Mouse (Mus musculus) spleen, postnatal 36 days (tissue): Measurements from ENCODE around the gene Spryd4.
"Not testable (repeated sequence)": the region's sequence is repeated elsewhere in the genome, so short reads cannot be mapped to it uniquely, and the experiment has no call there.

Source experiments
- DNase-seq, 2 experiments: peaks; one replicate each; pipeline ENCODE4 v3.0.0; 2022; ENCODE audit warnings: low spot score in 2 of 2, mixed read lengths in 1 of 2

Gene Spryd4

DNA sequence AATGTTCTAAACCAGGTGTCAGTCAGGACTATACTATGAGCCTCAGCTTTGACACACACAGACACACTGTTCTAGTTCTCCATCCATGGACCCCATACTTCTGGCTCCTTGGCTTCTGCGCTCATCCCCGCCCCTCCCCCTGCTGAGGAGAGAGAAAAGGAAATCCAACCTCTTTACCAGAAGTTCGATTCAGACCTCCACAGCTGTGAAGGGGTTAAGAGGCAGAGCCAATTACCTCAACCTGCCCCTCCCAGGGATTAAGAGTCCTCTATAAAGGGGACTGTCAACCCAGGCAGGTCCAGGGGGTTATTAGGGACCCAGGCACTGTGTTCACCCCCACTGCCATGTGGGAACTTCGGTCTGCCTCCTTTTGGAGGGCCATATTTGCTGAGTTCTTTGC, 13.9 kb upstream of the Spryd4 start, which contains the start of gene Mip:
Gene Mip, plus strand, starts transcription at position 301 of the 400 bp plus-strand sequence.
- no peak for DNase-seq

DNA sequence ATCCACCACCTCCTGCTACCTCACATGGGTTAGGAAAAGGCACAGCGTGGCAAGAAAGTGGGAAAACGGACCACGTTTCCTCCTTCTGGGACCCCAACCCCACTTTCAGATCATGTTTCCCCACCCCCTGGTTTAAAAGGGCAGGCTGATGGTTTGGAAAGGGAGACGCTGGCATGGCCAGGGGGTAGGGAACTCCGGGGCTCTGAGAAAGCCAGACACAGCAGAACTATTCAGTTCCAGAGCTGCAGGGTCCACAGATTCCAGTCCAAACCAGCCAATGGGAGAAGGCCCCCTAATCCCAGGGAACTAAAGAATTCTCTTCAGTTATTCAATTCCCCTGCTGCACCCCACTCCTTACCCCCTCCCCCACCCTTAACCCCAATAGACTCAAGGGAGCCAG, 13.5 kb upstream of the Spryd4 start:
- no peak for DNase-seq

DNA sequence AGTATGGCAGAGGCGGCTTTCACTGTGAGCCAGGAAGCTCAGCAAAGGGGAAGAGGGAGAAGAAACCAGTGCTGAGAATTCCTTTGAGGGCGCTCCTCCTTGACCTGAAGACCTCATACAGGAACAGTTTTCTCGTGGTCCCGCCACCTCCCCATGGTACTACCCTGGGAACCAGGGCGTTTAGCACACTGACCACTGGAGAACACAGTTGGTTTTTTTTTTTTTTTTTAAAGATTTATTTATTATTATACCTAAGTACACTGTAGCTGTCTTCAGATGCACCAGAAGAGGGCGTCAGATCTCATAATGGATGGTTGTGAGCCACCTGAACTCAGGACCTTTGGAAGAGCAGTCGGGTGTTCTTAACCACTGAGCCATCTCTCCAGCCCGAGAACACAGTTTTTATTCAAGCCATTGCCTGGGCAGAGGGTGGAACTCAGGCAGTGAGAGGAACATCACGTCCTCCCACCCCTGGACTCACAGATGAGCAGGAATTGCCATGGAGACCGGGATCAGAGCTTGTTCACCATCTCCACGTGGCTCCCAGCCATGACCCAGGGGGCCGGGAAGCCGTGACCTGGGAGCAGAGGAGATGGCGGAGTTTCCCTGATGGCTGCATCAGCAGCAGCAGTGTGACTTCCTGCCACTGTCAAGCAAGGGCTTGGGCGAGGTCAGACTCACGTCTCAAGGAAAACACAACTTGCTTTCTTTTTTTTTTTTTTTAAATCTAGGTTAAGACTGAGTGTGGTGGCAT, 10.1 kb upstream of the Spryd4 start:
- no peak for DNase-seq

DNA sequence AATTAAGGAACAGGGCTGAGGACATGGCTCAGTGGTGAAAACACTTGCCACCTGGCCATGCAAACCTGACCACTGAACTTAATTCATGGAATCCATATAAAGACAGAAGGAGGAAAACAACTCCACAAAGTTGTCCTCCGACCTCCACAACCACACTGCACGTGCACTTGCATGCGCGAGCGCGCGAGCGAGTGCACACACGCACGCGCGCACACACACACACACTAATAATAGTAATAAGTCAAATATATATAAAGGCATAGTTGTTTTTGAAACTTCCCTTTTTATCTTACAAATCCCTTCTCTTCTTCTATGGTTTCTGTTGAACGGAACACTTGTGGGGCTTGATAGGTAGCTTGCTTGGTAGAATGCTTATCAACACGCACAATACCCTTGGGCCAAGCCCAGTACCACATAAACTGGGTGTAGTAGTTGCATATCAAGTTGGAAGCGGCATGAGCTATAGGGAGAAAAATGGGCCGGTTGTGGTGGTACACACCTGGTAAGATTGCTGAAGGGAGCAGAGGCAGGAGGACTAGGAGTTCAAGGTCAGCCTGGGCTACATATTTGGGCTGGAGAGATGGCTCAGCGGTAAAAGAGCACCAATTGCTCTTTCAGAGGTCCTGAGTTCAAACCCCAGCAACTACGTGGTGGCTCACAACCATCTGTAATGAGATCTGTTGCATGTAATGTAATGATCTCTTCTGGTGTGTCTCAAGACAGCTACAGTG, 6.9 kb upstream of the Spryd4 start:
- no peak for DNase-seq

DNA sequence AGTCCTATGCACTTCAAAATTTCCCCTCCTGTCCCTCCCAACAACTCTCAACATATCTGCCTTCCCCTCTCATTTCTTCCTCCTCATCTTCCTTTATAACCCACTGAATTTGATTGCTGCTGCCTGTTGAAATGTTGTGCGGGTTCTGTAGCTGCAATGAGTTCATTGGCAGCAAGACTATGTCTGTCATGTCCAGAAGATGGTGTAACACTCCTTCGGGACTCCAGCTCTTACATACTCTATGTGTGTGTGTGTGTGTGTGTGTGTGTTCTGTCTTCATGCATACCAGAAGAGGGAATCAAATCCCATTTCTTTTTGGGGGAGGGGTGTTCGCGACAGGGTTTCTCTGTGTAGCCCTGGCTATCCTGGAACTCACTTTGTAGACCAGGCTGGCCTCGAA, 3.4 kb upstream of the Spryd4 start:
- DNase-seq: no peak

DNA sequence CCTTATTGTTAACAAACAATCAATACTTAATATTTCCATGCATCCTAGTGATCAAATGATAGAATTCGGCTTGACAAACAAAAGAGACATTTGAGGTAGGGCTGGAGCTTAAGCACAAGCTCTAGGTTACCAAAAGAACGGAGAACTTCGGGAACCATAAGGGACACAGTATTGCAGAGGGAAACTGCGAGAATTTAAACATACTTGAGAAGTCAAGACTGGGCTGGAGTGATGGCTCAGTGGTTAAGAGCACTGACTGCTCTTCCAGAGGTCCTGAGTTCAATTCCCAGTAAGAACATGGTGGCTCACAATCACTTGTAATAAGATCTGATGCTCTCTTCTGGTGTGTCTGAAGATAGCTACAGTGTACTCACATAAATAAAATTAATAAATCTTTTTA, 2.5 kb upstream of the Spryd4 start:
- DNase-seq: not testable (repeated sequence)

DNA sequence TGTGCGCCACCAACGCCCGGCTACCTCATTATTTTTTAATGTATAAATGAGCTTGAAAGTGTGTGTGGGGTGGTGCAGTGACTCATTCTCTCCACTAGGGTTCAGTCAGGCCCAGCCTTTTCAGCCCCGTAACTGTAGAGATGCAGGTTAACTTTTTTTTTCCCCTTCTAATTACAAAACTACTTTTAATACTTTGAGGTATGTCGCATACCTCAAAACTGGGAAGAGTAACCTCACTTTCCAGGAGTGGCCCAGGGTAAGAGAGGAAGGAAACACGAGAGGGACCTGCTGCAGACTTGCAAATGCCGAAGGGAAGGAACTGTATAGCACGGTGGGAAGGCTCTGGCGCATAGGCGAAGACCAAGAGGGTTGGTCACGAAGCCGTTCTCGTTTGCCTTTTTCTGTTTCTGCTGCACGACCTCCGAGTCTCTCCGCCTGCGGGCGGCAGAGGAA, 1.3 kb upstream of the Spryd4 start:
- peak; percentile 70 to 79 for DNase-seq

DNA sequence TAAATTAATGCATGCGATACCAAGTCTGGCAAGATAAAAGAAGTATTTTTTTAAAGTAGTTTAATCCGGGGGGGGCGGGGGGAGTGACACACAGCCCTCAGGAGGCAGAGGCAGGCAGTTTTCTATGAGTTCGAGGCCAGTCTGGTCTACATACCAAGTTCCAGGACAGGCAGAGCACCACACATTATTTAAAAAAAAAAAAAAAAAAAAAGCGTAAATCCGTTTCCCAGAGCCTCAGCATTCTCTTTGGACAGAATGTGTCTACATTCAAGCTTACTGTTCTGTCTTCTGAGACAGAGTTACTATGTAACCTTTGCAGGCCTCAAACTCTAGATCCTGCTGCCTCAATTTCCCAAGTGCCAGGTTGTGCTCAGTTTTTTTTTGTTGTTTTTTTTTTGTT, 541 bp upstream of the Spryd4 start:
- DNase-seq: no peak

DNA sequence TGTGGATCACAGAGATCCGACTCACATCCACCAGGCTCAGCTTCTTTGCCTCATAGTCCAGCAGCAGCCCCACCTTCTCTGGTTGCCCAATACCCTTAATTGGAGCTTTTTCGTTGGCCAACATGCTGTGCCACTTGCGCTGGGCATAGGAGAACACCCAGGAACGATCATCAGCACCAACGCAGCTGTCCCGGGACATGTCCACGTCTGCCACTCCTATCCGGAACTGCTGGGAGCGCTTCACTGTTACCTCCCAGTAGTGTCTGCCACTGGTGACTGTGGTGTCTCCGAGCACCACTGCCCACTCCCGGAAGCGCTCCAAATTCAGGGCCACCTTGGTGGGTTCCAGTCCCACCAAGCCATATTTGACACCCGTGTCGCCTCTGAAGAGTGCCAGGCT, 653 bp downstream of the Spryd4 start:
- no peak for DNase-seq

DNA sequence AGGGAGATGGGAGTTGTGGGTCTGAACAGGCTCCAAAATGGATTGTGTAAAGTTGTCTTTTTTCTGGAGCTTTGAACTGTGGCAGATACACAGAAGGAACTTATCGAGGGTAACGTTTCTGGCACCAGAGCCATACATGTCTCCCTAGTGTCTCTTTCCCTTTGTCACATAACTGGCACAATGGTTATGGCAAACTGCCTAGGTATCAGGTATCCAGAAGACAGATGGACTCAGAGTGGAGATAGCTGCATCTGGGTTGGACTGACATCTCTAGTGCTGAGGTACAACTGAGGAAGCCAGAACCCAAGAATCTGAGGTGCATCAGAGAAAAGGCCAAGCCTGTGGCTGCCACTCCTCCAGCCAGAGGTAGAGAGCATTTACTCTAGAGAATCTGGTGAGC, 1.5 kb downstream of the Spryd4 start:
- no peak for DNase-seq

DNA sequence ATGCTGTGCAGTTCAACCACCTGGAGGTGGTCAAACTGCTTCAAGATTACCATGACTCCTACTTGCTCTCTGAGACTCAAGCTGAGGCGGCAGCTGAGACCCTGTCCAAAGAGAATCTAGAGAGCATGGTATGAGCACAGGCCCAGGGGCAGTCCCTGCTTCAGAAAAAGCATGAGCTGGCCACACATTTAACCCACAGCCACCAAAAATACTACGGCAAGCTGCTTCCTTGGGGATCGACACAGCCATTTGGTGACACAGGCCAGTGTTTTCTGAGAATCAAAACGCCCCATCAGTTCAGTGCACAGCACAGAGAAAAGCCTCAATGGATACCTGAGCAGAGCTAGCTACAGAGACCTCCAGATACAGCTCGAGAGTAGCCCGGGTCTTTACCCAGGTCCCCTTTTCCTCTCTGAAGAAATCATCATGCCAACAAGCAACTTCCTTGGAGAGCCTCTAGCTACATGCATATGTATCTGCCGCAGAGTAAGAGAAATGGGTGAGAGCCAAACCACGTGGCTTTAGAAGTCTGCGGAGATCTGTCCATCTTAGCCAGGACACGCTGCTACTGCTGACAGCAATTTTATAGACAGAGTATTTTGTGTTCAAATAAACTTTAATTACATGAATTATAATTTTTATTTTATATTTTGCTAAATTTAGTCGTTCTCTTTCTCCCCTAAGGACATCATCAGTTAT, 2.1 kb downstream of the Spryd4 start:
- DNase-seq: no peak

DNA sequence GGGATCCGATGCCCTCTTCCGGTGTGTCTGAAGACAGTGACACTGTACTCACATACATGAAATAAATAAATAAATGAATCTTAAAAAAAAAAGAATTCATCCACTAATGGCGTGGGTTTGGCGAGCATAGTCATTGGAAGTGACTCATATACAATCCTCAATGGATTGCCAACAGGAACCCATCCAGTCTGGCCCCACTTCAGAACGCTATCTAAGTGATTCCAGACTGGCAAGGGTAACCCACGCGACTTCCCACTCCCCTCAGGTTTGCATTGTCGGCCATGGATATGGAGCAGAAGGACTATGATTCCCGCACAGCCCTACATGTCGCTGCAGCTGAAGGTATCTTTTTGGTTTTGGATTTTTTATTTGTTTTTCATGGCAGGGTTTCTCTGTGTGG, 3.3 kb downstream of the Spryd4 start:
- DNase-seq: no peak

DNA sequence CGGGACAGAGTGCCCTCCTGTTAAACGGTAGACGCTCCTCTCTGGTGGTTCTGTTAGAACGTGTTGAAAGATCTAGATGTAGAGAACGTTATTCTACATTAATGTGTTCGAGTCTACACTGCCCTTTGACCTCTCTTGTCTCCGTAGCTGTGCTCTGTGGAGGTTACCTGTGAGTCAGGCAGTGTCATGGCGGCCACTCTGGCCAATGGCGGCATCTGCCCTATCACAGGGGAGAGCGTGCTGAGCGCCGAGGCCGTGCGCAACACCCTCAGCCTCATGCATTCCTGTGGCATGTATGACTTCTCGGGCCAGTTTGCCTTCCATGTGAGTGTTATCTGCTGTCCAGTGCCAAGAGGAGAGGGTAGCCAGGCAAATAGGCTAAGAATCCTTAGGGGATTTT, 6.7 kb downstream of the Spryd4 start:
- DNase-seq: no peak

DNA sequence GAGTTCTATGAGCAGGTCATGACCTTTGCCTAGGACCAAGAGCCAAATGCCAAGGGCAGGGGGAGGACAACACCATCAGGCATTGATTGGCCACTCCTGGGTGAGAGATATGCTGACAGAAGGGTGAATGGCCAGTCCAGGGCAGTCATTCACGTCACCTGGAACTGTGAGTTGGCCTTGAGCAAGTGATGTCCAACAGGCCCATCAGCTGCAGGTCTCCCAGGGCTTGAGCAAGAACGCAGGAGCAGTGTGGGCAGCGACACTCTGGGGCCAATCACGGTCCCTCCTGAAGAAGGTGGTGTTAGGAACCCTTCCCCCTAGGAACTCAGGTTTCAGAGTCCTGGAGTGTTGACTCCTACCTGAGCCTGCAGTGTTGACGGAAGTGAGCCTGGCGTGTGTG, 9.8 kb downstream of the Spryd4 start:
- no peak for DNase-seq

DNA sequence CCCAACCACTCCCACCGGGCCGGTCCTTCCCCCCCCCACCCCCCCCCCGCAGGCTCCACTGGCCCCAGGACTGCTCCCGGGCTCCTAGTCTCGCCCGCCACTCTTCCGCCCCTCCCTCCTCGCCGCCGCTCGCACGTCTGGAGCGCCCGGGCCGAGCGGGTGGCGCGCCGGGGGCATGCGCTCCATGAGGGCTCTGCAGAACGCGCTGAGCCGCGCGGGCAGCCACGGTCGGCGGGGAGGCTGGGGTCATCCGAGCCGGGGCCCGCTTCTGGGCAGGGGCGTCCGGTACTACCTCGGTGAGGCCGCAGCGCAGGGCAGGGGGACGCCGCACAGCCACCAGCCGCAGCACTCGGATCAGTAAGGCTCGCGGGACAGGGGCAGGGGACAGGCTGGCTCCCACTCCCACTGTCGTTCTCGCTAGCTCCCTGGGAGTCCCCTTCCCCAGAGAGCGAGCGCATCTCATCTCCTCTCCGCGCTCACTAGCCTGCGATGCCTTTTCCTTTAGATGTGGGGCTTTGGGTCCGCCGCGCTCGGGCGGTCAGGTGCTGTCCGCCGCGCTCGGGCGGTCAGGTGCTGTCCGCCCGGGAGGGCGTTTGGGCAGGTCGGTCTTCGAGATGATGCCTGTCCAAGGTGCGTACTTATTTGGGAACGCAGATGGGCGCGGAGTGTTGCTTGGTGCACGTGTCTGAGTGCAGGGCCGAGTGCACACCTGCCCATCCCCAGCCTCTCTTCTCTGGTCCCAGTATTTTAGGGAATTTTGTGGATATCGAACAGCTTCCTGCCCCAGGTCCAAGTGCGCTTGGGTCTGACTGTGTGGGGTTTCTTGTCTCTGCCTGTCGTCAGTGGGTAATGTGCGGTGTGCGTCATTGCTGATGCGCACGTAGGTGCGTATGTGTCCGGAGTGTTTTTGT, 16.8 kb downstream of the Spryd4 start:
- peak in 1 of 2 experiments; percentile 22 for DNase-seq

DNA sequence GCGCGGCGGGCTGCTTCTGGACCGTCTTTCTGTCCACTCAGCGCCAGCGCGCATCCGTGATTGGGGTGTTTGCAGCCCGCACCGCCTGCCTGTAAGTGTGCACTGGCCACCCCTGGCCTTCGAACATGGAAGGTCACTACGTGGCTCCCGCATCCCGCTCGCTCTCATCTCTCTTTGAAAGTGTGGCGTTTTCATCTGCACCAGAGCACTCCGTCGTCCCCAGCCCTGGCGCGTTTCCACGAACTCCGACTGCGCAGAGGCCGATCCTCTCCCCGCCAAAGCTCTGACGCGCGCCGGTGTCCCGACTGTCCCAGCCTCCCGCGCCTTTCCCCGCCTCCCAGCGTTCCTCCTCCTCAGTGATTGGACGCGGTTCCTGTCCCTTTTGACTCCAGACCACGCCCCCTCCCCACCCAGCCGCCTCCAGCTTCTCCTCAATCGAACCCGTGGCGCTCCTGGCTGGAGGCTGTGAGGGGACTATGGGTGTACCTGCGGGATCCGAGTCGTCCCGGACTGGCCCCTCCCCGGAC, 17.5 kb downstream of the Spryd4 start, which contains the start of gene Gls2:
Gene Gls2, plus strand, starts transcription at position 434 of the 527 bp plus-strand sequence.
- peak; percentile 85 to 91 for DNase-seq

DNA sequence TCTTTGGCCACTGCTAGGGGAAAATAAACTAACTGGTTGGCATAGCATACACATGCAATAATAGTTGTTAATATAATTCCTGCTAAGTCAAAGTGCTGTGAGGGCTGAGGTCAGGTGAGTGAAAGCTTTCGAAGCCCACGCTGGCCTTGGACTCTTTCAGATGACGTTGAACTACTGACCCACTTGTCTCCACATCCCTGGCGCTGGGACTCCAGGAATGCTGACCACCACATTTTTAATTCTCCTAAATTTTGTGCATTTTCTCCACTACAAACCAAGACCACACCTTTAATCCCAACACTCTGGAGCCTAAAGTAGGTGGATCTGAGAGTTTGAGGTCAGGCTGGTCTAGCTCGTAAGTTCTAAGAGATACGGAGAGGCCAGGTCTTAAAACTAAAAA, 18.5 kb downstream of the Spryd4 start:
- DNase-seq: no peak

DNA sequence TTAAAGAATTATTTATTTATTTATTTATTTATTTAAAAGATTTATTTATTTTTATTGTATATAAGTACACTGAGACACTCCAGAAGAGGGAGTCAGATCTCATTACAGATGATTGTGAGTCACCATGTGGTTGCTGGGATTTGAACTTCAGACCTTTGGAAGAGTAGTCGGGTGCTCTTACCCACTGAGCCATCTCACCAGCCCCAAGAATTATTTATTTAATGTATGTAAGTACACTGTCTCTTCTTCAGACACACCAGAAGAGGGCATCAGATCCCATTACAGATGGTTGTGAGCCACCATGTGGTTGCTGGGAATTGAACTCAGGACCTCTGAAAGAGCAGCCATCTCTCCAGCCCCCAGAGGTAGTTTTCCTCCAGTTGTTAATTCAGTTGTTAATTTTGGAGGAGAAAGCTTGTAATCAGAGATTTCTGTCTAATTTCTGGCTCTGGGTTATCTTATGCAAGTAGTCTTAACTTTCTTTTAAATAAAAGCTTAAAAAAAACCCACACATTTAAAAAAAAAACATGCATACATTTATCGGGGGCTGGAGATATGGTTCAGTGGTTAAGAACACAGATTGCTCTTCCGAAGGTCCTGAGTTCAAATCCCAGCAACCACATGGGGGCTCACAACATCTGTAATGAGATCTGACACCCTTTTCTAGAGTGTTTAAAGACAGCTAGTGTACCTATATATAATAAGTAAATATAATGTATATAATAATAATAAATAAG, 19.4 kb downstream of the Spryd4 start:
- DNase-seq: not testable (repeated sequence)

DNA sequence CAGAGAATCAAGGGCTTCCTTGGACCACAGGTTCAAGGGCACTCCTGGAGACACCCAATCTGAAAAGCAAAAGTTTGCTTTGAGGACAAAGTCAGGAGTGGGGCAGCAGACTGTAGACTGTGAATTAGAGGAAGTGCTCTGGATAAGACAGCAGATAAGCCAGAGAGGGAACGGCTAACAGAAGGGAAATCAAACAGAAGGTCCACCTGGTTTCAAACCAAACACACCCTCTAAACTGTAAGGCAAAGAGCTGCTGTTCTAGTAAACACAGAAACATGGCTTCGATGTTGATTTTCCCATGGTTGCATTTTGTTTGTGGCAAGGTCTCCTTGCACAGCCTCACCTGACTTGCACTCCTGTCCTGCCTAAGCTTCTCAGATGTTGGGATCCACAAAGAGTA, 20.1 kb downstream of the Spryd4 start:
- no peak for DNase-seq

DNA sequence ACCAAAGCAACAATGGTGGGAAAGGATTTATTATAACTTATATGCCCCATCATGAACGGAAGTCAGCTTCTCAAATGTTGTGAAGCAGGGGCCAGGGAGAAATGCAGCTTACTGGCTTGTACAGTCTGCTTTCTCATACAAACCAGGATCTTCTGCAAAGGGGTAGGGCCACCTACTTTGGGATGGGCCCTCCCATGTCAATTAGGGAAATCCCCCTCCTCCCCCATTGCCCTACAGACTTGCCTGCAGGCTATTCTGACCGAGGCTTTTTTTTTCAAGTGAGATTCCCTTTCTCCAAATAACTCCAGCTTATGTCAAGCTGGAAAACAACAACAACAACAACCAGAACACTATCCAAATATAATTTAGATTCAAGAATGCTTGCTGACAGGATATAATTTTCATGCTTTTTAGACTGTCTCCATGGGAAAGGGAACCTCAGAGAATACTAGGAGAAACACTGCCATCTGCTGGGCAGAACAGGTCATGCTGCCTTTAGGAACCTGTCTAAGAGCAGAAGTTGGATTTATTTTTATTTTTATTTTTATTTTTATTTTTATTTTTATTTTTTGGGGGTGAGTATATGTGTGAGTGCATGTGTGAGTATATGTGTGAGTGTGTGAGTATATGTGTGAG, 23.2 kb downstream of the Spryd4 start:
- peak; percentile 54 to 67 for DNase-seq
